Mouse (Mus musculus) bone marrow macrophage, adult 2 months (primary cell): ENCODE measurements around the gene Hopx.

Experiments used
- CTCF ChIP-seq: IDR thresholded peaks from 2 replicates; pipeline ENCODE4 v1.5.1; 2012; ENCODE audit warnings: low read depth, mild to moderate bottlenecking, low read length, moderate library complexity
- POLR2A ChIP-seq: IDR thresholded peaks from 2 replicates; pipeline ENCODE4 v1.6.1; 2012; ENCODE audit warnings: mild to moderate bottlenecking, low read depth, low read length, borderline replicate concordance

DNA sequence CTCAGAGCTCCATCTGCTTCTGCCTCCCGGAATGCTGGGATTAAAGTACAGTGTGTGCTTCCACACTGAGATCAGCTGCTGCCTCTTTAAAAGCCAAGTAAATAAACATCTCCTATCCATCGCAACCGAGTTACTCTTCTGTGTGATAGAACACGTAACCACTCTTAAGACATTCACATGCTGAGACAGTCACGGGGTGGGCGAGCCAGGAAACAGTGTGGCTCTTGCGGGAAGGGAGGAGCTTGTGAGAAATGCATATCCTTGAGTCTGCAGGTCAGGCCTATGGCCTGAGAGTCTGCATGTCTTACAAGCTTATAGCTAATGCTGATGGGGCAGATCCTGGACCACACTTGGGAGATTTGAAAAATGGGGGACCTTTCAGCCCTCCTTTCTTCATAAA, 28.4 kb downstream of the Hopx start:
- no peak for TF ChIP-seq CTCF
- TF ChIP-seq POLR2A: no peak
